Mouse (Mus musculus) embryonic facial prominence, embryonic 11.5 days (tissue): ENCODE results near the gene Plch2. TPM values are rescaled to one million over a fixed set of nuclear protein-coding genes. Genes with fewer than 3 reads are reported as not detected.

Source experiments
- ATAC-seq: fragments of 200-750 bp; cut with Nextera tagmentation; replicated peaks from 2 replicates; pipeline ENCODE4 v1.8.0; 2017; ENCODE audit warnings: low read depth; ENCODE audit not compliant: insufficient number of reproducible peaks, low FRiP score, low TSS enrichment
- DNase-seq: peaks from one replicate; pipeline ENCODE4 v3.0.0-alpha.2; 2015; ENCODE audit warnings: low spot score
- H3K27ac ChIP-seq: fragments of 300-500 bp; sonication (generic); replicated peaks from 2 replicates; pipeline ENCODE4 v1.5.1; 2014; ENCODE audit warnings: mild to moderate bottlenecking, low read depth, low read length, control low read depth
- H3K27me3 ChIP-seq: fragments of 300-500 bp; sonication (generic); 2 replicates; pipeline ENCODE4 v1.6.1; 2014; ENCODE audit warnings: mild to moderate bottlenecking, low read length, moderate library complexity, mixed read lengths; ENCODE audit not compliant: control insufficient read depth, insufficient read depth
- H3K36me3 ChIP-seq: fragments of 300-500 bp; sonication (generic); replicated peaks from 2 replicates; pipeline ENCODE4 v1.6.1; 2014; ENCODE audit warnings: low read depth, mild to moderate bottlenecking, low read length, moderate library complexity, mixed read lengths; ENCODE audit not compliant: control insufficient read depth, insufficient read depth
- H3K4me1 ChIP-seq: fragments of 300-500 bp; sonication (generic); 2 replicates; pipeline ENCODE4 v1.6.1; 2014; ENCODE audit warnings: low read length, mixed read lengths; ENCODE audit not compliant: control insufficient read depth, insufficient read depth
- H3K4me2 ChIP-seq: fragments of 300-500 bp; sonication (generic); 2 replicates; pipeline ENCODE4 v1.6.1; 2014; ENCODE audit warnings: low read depth, mild to moderate bottlenecking, control low read depth, low read length, moderate library complexity
- H3K4me3 ChIP-seq: fragments of 300-500 bp; sonication (generic); 2 replicates; pipeline ENCODE4 v1.5.1; 2014; ENCODE audit warnings: low read depth, low read length, control low read depth
- H3K9ac ChIP-seq: fragments of 300-500 bp; sonication (generic); replicated peaks from 2 replicates; pipeline ENCODE4 v1.6.1; 2014; ENCODE audit warnings: mild to moderate bottlenecking, control low read depth, low read length
- H3K9me3 ChIP-seq: fragments of 300-500 bp; sonication (generic); replicated peaks from 2 replicates; pipeline ENCODE4 v1.6.1; 2016; ENCODE audit warnings: mild to moderate bottlenecking, low read length, inconsistent platforms, mixed read lengths; ENCODE audit not compliant: control insufficient read depth
- WGBS: fragments of 180-500 bp; shearing (Covaris S2); extraction: QIAGEN DNeasy Blood & Tissue Kit; methylation state at CpG from one replicate; pipeline ENCODE4 v1.1.7; 2014; 5-methylcytosine and 5-hydroxymethylcytosine counted together
- polyA plus RNA-seq: library from polyadenylated mRNA; unstranded; fragments of >200 nt; fragmentation: Nextera tagmentation; extraction: Ambion mirVana; gene quantifications from 2 replicates; pipeline ENCODE4 v1.2.1, GENCODE M21; 2014

Gene Plch2
- polyA plus RNA-seq, 1 experiment from 2014 or later: 1.4 TPM

GRCm38 (mm10) chr4:154948940-154949588 is 107.5 kb downstream of the Plch2 start:
- 59% methylated on average over 6 of the region's 6 CpGs for WGBS
- no peak overlapping the region for H3K4me2 ChIP-seq
- no peaks in the 10 kb centered on the region for H3K36me3 ChIP-seq
- H3K4me1 ChIP-seq: peaks cover 3% of the 10 kb centered on the region; the same call in 1 of the 2 replicates
- no peak overlapping the region for H3K27ac ChIP-seq
- DNase-seq: no peak
- no peak overlapping the region for H3K9ac ChIP-seq
- H3K4me3 ChIP-seq: no peak overlapping the region
- ATAC-seq: no peak
- no peaks in the 10 kb centered on the region for H3K9me3 ChIP-seq
- peaks cover 37% of the 10 kb centered on the region for H3K27me3 ChIP-seq

GRCm38 (mm10) chr4:154948066-154948939 is 108.3 kb downstream of the Plch2 start:
- peaks cover 35% of the 10 kb centered on the region for H3K27me3 ChIP-seq
- no peak overlapping the region for H3K9ac ChIP-seq
- H3K4me3 ChIP-seq: no peak overlapping the region
- H3K4me2 ChIP-seq: no peak overlapping the region
- H3K27ac ChIP-seq: no peak overlapping the region
- no peaks in the 10 kb centered on the region for H3K36me3 ChIP-seq
- H3K9me3 ChIP-seq: no peaks in the 10 kb centered on the region
- 0 out of 2 replicates have a peak, but pooled peaks have one; percentile 14 for ATAC-seq
- DNase-seq: no peak
- H3K4me1 ChIP-seq: peaks cover 3% of the 10 kb centered on the region; the same call in 1 of the 2 replicates
- 49% methylated on average over 14 of the region's 14 CpGs for WGBS

DNA sequence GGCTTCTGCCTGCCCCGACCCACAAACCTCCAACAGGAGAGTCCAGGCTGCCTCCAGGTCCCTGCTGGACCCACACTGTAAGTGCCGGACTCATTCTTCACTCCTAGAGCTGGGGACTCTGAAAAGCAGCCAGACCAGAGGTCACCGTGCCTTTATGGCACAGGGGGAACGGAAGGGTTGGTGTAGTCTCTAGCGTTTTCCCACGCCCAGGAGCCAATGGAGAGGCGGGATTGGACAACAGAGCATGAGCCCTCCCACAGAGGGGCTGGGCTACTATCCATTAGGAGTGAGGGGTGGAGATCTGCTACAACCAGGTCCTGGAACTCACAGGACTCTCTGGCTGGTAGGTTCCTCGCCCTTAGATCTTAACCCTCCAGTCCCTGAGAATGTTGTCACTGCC is 110.3 kb downstream of the Plch2 start:
- DNase-seq: peak; percentile 85
- H3K9ac ChIP-seq: no peak overlapping the region; the same call in 1 of the 2 replicates
- WGBS: under 1% methylated on average over 8 of the region's 8 CpGs
- H3K4me3 ChIP-seq: peak overlapping the region; percentile 5; the same call in 1 of the 2 replicates
- no peaks in the 10 kb centered on the region for H3K9me3 ChIP-seq
- peak; percentile 87 for ATAC-seq
- H3K4me2 ChIP-seq: peak overlapping the region; percentile 45
- no peak overlapping the region for H3K27ac ChIP-seq
- peaks cover 3% of the 10 kb centered on the region; the same call in 1 of the 2 replicates for H3K4me1 ChIP-seq
- no peaks in the 10 kb centered on the region for H3K36me3 ChIP-seq
- H3K27me3 ChIP-seq: peaks cover 19% of the 10 kb centered on the region

DNA sequence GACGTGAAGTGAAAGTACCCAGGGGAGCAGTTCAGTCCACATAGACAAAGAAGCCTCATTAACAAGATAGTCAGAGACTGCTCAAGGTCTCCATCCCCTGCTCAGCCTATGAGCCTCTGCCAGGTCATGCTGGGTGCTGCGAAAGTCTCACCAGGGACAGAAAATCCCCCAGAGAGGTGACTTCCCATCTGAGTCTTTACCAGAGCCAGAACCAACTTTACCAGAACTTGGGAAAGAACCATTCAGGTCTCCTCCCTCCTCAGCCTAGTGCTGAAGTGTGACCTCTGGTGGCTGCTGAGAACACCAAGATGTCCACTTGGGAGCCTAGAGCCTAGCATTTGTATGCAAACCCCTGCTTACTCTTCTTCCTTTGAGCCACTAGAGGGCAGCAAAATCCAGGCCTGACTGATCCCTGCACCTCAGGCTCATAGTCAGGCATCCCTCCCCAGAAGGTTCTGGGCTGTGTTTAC is 112.4 kb downstream of the Plch2 start:
- H3K9ac ChIP-seq: no peak overlapping the region
- H3K4me3 ChIP-seq: no peak overlapping the region
- H3K27me3 ChIP-seq: peaks cover 6% of the 10 kb centered on the region; the same call in 1 of the 2 replicates
- no peak overlapping the region for H3K27ac ChIP-seq
- H3K4me1 ChIP-seq: peaks cover 3% of the 10 kb centered on the region; the same call in 1 of the 2 replicates
- no peak overlapping the region for H3K4me2 ChIP-seq
- no peaks in the 10 kb centered on the region for H3K9me3 ChIP-seq
- ATAC-seq: no peak
- 19% methylated on average over 2 of the region's 2 CpGs for WGBS
- peak; percentile 91 for DNase-seq
- no peaks in the 10 kb centered on the region for H3K36me3 ChIP-seq

DNA sequence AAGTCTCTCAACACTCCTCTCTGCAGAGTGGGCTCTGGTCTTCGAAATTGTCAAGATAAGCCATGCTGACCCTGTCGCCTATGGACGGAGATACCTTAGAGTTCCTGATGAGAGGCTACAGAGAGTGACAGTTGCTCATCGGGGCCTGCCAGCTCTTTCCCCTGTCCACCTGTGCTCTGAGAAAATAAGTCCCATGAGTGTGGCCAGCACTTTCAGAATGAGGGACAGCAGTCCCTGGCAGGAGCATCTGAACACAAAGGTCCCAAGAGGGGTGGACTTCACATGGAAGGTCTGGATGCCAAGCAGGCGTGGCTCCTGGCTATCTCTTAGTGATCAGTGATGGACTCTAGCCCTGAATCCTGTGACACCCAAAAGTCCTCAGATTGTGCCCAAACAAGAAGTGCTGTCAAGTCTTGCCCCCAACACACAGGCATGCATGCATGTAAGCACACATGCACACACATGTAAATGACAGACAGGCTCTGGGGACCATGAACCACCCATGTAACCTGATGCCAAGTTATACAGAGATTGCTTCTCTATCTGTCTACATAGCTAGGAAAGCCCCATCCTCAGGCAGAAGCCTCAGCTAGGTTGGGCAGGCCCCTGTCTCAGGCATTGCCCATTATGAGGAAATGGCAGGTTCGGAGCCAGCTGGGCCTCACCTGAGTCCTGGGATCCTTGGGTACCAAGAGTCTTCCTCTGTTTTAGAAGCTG is 113.1 kb downstream of the Plch2 start:
- no peaks in the 10 kb centered on the region for H3K36me3 ChIP-seq
- no peak overlapping the region for H3K4me3 ChIP-seq
- H3K27ac ChIP-seq: no peak overlapping the region
- H3K4me2 ChIP-seq: no peak overlapping the region
- no peaks in the 10 kb centered on the region for H3K9me3 ChIP-seq
- H3K4me1 ChIP-seq: peaks cover 3% of the 10 kb centered on the region; the same call in 1 of the 2 replicates
- ATAC-seq (no peak), DNase-seq (no peak)
- no peak overlapping the region for H3K9ac ChIP-seq
- peaks cover under 1% of the 10 kb centered on the region; the same call in 1 of the 2 replicates for H3K27me3 ChIP-seq
- WGBS: 84% methylated on average over 6 of the region's 6 CpGs

DNA sequence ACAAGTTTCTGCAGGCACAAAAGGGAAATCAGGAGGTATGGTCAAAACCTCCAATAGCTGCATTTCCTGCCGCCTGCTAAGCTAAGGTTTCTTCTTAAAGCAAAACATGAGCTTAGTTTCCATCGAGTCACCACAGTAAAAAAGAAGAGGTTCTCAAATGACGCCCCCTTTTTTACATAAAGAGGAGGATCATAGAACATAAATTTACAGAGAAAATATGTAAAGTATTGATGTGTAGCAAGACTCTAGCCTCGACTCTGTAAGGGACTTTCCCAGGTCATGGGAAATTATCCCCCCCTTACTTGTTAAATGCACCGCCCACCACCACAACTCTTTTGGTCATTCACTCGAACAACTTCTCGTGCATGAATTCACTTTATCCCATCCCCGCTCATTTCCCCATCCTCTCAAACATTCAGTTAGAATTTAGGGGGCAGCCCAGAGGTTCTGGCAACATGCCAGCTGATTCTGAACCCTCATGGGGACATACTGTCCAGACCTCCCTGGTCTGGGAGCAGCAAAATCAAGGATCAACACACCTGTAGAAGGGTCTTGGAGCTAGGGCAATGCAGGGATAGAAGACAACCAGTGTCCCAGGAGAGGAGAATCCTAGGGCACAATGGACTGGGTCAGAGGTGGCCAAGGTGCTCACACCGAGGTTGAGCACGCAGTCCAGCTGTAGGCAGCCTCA is 113.8 kb downstream of the Plch2 start:
- Histone ChIP-seq H3K4me2 (no peak overlapping the region), H3K27me3 (no peaks in the 10 kb centered on the region), H3K4me3 (no peak overlapping the region), H3K27ac (no peak overlapping the region), H3K9me3 (no peaks in the 10 kb centered on the region), H3K36me3 (no peaks in the 10 kb centered on the region), H3K4me1 (peaks cover 3% of the 10 kb centered on the region; the same call in 1 of the 2 replicates), H3K9ac (no peak overlapping the region)
- DNase-seq (no peak), ATAC-seq (no peak)
- 85% methylated on average over 10 of the region's 10 CpGs for WGBS

- H3K9ac ChIP-seq: no peak overlapping the region
- H3K4me2 ChIP-seq: no peak overlapping the region
- H3K27ac ChIP-seq: no peak overlapping the region
- DNase-seq: no peak
- WGBS: 94% methylated on average over 5 of the region's 5 CpGs
- H3K27me3 ChIP-seq: no peaks in the 10 kb centered on the region
- peaks cover 3% of the 10 kb centered on the region; the same call in 1 of the 2 replicates for H3K4me1 ChIP-seq
- ATAC-seq: no peak
- H3K36me3 ChIP-seq: no peaks in the 10 kb centered on the region
- no peak overlapping the region for H3K4me3 ChIP-seq
- H3K9me3 ChIP-seq: no peaks in the 10 kb centered on the region
Measured at GRCm38 (mm10) chr4:154941831-154942230, 114.8 kb downstream of the Plch2 start.
